Mouse (Mus musculus) MEL (cell line): ENCODE results near the gene Galnt15.

Source experiments
- CTCF ChIP-seq, 3 experiments: IDR thresholded peaks in 2 of 3; conservative IDR thresholded peaks in 1 of 3; 2 replicates each; pipeline ENCODE4 v1.5.1; 2011 to 2012; ENCODE audit warnings: low read length in 3 of 3, low read depth in 2 of 3, mild to moderate bottlenecking in 2 of 3, improper control_type of control experiment in 1 of 3, inconsistent platforms in 1 of 3, mixed read lengths in 1 of 3, moderate library complexity in 1 of 3; ENCODE audit not compliant: control insufficient read depth in 1 of 3, insufficient read depth in 1 of 3, poor library complexity in 1 of 3, severe bottlenecking in 1 of 3
- JUND ChIP-seq: IDR thresholded peaks from 2 replicates; pipeline ENCODE4 v1.6.1; 2011; ENCODE audit warnings: low read depth, mild to moderate bottlenecking, improper control_type of control experiment, low read length
- MXI1 ChIP-seq: IDR thresholded peaks from 2 replicates; pipeline ENCODE4 v1.6.1; 2011; ENCODE audit warnings: mild to moderate bottlenecking, low read depth, low read length, improper control_type of control experiment
- TBP ChIP-seq: IDR thresholded peaks from 2 replicates; pipeline ENCODE4 v1.8.0; 2011; ENCODE audit warnings: low read depth, low read length, improper control_type of control experiment

DNA sequence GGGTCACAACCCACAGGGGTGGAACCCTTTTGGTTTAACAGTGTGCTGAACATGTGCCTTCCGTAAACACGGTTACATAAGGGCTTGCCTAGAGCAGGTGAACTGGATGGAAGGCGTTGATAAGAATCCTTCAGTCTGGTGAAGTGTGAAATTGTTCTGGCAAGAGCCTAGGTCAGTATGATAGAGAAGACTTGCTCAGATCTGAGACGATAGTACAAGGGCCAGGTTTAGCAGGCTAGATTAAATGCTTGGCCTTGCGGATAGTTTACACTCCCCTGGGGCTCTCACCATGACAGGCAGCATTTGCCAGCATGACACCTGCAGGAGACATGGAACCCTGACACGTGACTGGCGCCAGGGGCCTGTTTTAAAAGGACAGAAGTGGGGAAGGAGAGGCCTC, 76.9 kb downstream of the Galnt15 start:
- TF ChIP-seq JUND (no peak), TBP (no peak), MXI1 (peak; percentile 38; the same call in 1 of the 2 replicates), CTCF (IDR thresholded peaks at IDR 0.05 in 2 of 3, conservative IDR thresholded peaks at IDR 0.05 in 1 of 3; ENCODE audit: control insufficient read depth in 1 of 3, insufficient read depth in 1 of 3, low read depth in 2 of 3, low read length in 3 of 3, poor library complexity in 1 of 3, severe bottlenecking in 1 of 3) (no peak)
